Mouse (Mus musculus) liver, postnatal 0 days (tissue): ENCODE results near the gene Cldnd2. TPM values are rescaled to one million over a fixed set of nuclear protein-coding genes. Genes with fewer than 3 reads are reported as not detected.

Experiments
- ATAC-seq: fragments of 200-750 bp; cut with Nextera tagmentation; 2 replicates; pipeline ENCODE4 v1.8.0; 2017; ENCODE audit warnings: mild to moderate bottlenecking, moderate library complexity
- DNase-seq: peaks from one replicate; pipeline ENCODE4 v3.0.0-alpha.2; 2016
- H3K27ac ChIP-seq: fragments of 300-500 bp; sonication (generic); 2 replicates; pipeline ENCODE4 v1.5.1; 2014; ENCODE audit warnings: antibody characterized with exemption, moderate library complexity, mild to moderate bottlenecking, low read depth
- H3K27me3 ChIP-seq: fragments of 300-500 bp; sonication (generic); 2 replicates; pipeline ENCODE4 v1.6.1; 2014; ENCODE audit warnings: low read length, control low read depth, mixed read lengths; ENCODE audit not compliant: insufficient read depth
- H3K36me3 ChIP-seq: fragments of 300-500 bp; sonication (generic); replicated peaks from 2 replicates; pipeline ENCODE4 v1.6.1; 2014; ENCODE audit warnings: mild to moderate bottlenecking, control low read depth, low read length, moderate library complexity, mixed read lengths; ENCODE audit not compliant: insufficient read depth
- H3K4me1 ChIP-seq: fragments of 300-500 bp; sonication (generic); 2 replicates; pipeline ENCODE4 v1.6.1; 2014; ENCODE audit warnings: antibody characterized with exemption, mild to moderate bottlenecking, control low read depth; ENCODE audit not compliant: insufficient read depth
- H3K4me2 ChIP-seq: fragments of 300-500 bp; sonication (generic); 2 replicates; pipeline ENCODE4 v1.6.1; 2014; ENCODE audit warnings: low read depth, mild to moderate bottlenecking, low read length, moderate library complexity, mixed read lengths
- H3K4me3 ChIP-seq: fragments of 300-500 bp; sonication (generic); 2 replicates; pipeline ENCODE4 v1.5.1; 2014; ENCODE audit warnings: low read depth, low read length
- H3K9ac ChIP-seq: fragments of 300-500 bp; sonication (generic); replicated peaks from 2 replicates; pipeline ENCODE4 v1.6.1; 2014; ENCODE audit warnings: mild to moderate bottlenecking, moderate library complexity
- H3K9me3 ChIP-seq: fragments of 300-500 bp; sonication (generic); 2 replicates; pipeline ENCODE4 v1.6.1; 2016; ENCODE audit warnings: mild to moderate bottlenecking, control low read depth, low read length, mixed read lengths
- CTCF ChIP-seq: sonication (generic); IDR thresholded peaks from 2 replicates; pipeline ENCODE4 v1.5.1; 2016; ENCODE audit warnings: antibody characterized with exemption, low read depth
- EP300 ChIP-seq: IDR thresholded peaks from 2 replicates; pipeline ENCODE4 v1.6.1; 2016; ENCODE audit warnings: antibody characterized with exemption, low read depth, mild to moderate bottlenecking
- WGBS: fragments of 180-500 bp; shearing (Covaris S2); extraction: QIAGEN DNeasy Blood & Tissue Kit; methylation state at CpG from one replicate; pipeline ENCODE4 v1.1.7; 2014; ENCODE audit not compliant: insufficient replicate concordance; 5-methylcytosine and 5-hydroxymethylcytosine counted together
- polyA plus RNA-seq: library from polyadenylated mRNA; unstranded; fragments of >200 nt; fragmentation: Nextera tagmentation; extraction: Ambion mirVana; gene quantifications from 2 replicates; pipeline ENCODE4 v1.2.1, GENCODE M21; 2015

The Cldnd2 gene
- polyA plus RNA-seq, result 0.22 TPM in 1 of 2 replicates, not detected in the other

GRCm38 (mm10) chr7:43440482-43440881 lies at the start of gene Cldnd2:
TSS of gene Cldnd2 (plus strand) at chr7:43440782.
- Histone ChIP-seq H3K4me1 (peaks cover 47% of the 10 kb centered on the region), H3K9ac (no peak within 1 kb of the TSS; the same call in 1 of the 2 replicates), H3K27ac (peak within 1 kb of the TSS; percentile 18; the same call in 1 of the 2 replicates), H3K4me3 (no peak within 1 kb of the TSS), H3K9me3 (no peaks in the 10 kb centered on the region), H3K36me3 (no peaks in the 10 kb centered on the region), H3K4me2 (peak within 1 kb of the TSS; percentile 26; the same call in 1 of the 2 replicates), H3K27me3 (no peaks in the 10 kb centered on the region)
- ATAC-seq, result no peak
- no peak for DNase-seq
- 65% methylated on average over 6 of the region's 6 CpGs for WGBS
- TF ChIP-seq CTCF, result no peak
- no peak for TF ChIP-seq EP300

- DNase-seq (no peak), ATAC-seq (peak; percentile 78)
- H3K9ac ChIP-seq, result no peak overlapping the region
- H3K9me3 ChIP-seq, result no peaks in the 10 kb centered on the region
- no peaks in the 10 kb centered on the region for H3K27me3 ChIP-seq
- no peaks in the 10 kb centered on the region for H3K36me3 ChIP-seq
- H3K4me2 ChIP-seq, result no peak overlapping the region
- H3K4me1 ChIP-seq, result no peaks in the 10 kb centered on the region
- H3K27ac ChIP-seq, result peak overlapping the region; percentile 32; the same call in 1 of the 2 replicates
- 40% methylated on average over 8 of the region's 8 CpGs for WGBS
- TF ChIP-seq CTCF (no peak), EP300 (no peak)
- no peak overlapping the region for H3K4me3 ChIP-seq
Observed at GRCm38 (mm10) chr7:43392349-43393121, 48.0 kb upstream of the Cldnd2 start.

GRCm38 (mm10) chr7:43399501-43399900 lies 41.1 kb upstream of the Cldnd2 start:
- Histone ChIP-seq H3K27me3 (no peaks in the 10 kb centered on the region), H3K4me3 (no peak overlapping the region), H3K27ac (no peak overlapping the region), H3K4me1 (no peaks in the 10 kb centered on the region), H3K36me3 (no peaks in the 10 kb centered on the region), H3K4me2 (no peak overlapping the region), H3K9ac (no peak overlapping the region), H3K9me3 (no peaks in the 10 kb centered on the region)
- TF ChIP-seq EP300 (no peak), CTCF (no peak)
- DNase-seq (no peak), ATAC-seq (no peak)
- 72% methylated on average over 2 of the region's 2 CpGs for WGBS

GRCm38 (mm10) chr7:43402718-43403117 lies 37.9 kb upstream of the Cldnd2 start:
- ATAC-seq (no peak), DNase-seq (no peak)
- no peaks in the 10 kb centered on the region for H3K4me1 ChIP-seq
- H3K4me3 ChIP-seq, result no peak overlapping the region
- H3K36me3 ChIP-seq, result no peaks in the 10 kb centered on the region
- H3K9ac ChIP-seq, result no peak overlapping the region
- H3K27me3 ChIP-seq, result no peaks in the 10 kb centered on the region
- no peak overlapping the region for H3K4me2 ChIP-seq
- no peak for TF ChIP-seq EP300
- TF ChIP-seq CTCF, result no peak
- H3K9me3 ChIP-seq, result no peaks in the 10 kb centered on the region
- WGBS, result 18% methylated on average over 2 of the region's 2 CpGs
- no peak overlapping the region for H3K27ac ChIP-seq

- Histone ChIP-seq H3K9me3 (no peaks in the 10 kb centered on the region), H3K4me1 (no peaks in the 10 kb centered on the region), H3K36me3 (no peaks in the 10 kb centered on the region), H3K27ac (peak overlapping the region; percentile 55; the same call in 1 of the 2 replicates), H3K4me2 (no peak overlapping the region), H3K9ac (no peak overlapping the region), H3K4me3 (no peak overlapping the region), H3K27me3 (no peaks in the 10 kb centered on the region)
- TF ChIP-seq CTCF (no peak), EP300 (no peak)
- DNase-seq (no peak), ATAC-seq (no peak)
- 55% methylated on average over 3 of the region's 3 CpGs for WGBS
Observed at GRCm38 (mm10) chr7:43407573-43407972, 33.0 kb upstream of the Cldnd2 start.

GRCm38 (mm10) chr7:43408131-43408553 lies 32.4 kb upstream of the Cldnd2 start, which contains the start of gene Siglecg:
TSS of gene Siglecg (plus strand) at chr7:43408204.
- ATAC-seq, result peak; percentile 44; the same call in 1 of the 2 replicates
- Histone ChIP-seq H3K4me1 (no peaks in the 10 kb centered on the region), H3K27ac (peak within 1 kb of the TSS; percentile 55), H3K4me3 (peak within 1 kb of the TSS; percentile 24; the same call in 1 of the 2 replicates), H3K9ac (no peak within 1 kb of the TSS), H3K27me3 (no peaks in the 10 kb centered on the region), H3K4me2 (peak within 1 kb of the TSS; percentile 47), H3K9me3 (no peaks in the 10 kb centered on the region), H3K36me3 (no peaks in the 10 kb centered on the region)
- WGBS, result 43% methylated on average over 3 of the region's 4 CpGs
- TF ChIP-seq EP300, result no peak
- TF ChIP-seq CTCF, result no peak
- no peak for DNase-seq
